Mouse (Mus musculus): ENCODE measurements at regions not wholly inside any gene's neighbourhood (a gene's known extent, or its start where the extent isn't known, plus 50 kb on each side); places are given as distances from the start of the nearest gene placed in this dataset.

GRCm38 (mm10) chr13:97639656-97640055 lies 120.8 kb downstream of the Gm10260 start:
- Histone ChIP-seq H3K36me3 (ENCODE audit: control insufficient read depth in 1 of 2, insufficient read depth in 2 of 2, low read length in 2 of 2) (no peaks in the 10 kb centered on the region), H3K27me3 (ENCODE audit: control insufficient read depth in 1 of 2, insufficient read depth in 2 of 2, low read length in 2 of 2) (no peaks in the 10 kb centered on the region), H3K27ac (ENCODE audit: control insufficient read depth, low read depth, low read length) (no peak overlapping the region), H3K9ac (ENCODE audit: control insufficient read depth, low read depth, low read length, poor library complexity, severe bottlenecking) (no peak overlapping the region), H3K4me3 (ENCODE audit: control insufficient read depth in 1 of 2, insufficient read depth in 1 of 2, low read depth in 2 of 2, low read length in 2 of 2) (no peak overlapping the region), H3K9me3 (replicated peaks; ENCODE audit: insufficient read depth, low read length) (no peaks in the 10 kb centered on the region), H3K79me2 (ENCODE audit: control insufficient read depth, insufficient read depth, low read length, poor library complexity) (no peaks in the 10 kb centered on the region), H3K4me1 (ENCODE audit: control insufficient read depth in 1 of 2, insufficient read depth in 2 of 2, low read length in 2 of 2) (no peaks in the 10 kb centered on the region)
- no peak for DNase-seq (ENCODE audit: low read depth, low spot score)
- TF ChIP-seq JUND (IDR thresholded peaks at IDR 0.05; ENCODE audit: low read depth, low read length) (no peak), POLR2AphosphoS5 (IDR thresholded peaks at IDR 0.05; ENCODE audit: borderline replicate concordance, low read depth, low read length) (no peak), ZNF384 (IDR thresholded peaks at IDR 0.05; ENCODE audit: low read depth, low read length) (no peak), CHD1 (IDR thresholded peaks at IDR 0.05; ENCODE audit: low read depth, low read length) (no peak), CHD2 (IDR thresholded peaks at IDR 0.05; ENCODE audit: low read length) (no peak), MAFK (IDR thresholded peaks at IDR 0.05; ENCODE audit: borderline replicate concordance, low read depth, low read length) (no peak), TCF12 (IDR thresholded peaks at IDR 0.05; ENCODE audit: low read depth, low read length) (no peak), MYB (IDR thresholded peaks at IDR 0.05; ENCODE audit: low read depth, low read length) (no peak), MXI1 (IDR thresholded peaks at IDR 0.05; ENCODE audit: low read depth, low read length) (no peak), ELF1 (IDR thresholded peaks at IDR 0.05; ENCODE audit: low read depth, low read length) (no peak), TAL1 (IDR thresholded peaks at IDR 0.05; ENCODE audit: low read length) (no peak), USF1 (IDR thresholded peaks at IDR 0.05; ENCODE audit: low read depth, low read length) (no peak), UBTF (IDR thresholded peaks at IDR 0.05; ENCODE audit: borderline replicate concordance, insufficient read depth, low read depth, low read length) (no peak), POLR2A (IDR thresholded peaks at IDR 0.05; ENCODE audit: control insufficient read depth in 1 of 2, insufficient read depth in 1 of 2, low read depth in 1 of 2, low read length in 2 of 2, poor library complexity in 1 of 2) (no peak), SIN3A (IDR thresholded peaks at IDR 0.05; ENCODE audit: low read length) (no peak), KAT2A (conservative IDR thresholded peaks at IDR 0.05; ENCODE audit: low read depth, low read length) (no peak)

GRCm38 (mm10) chr13:97638457-97639088 lies 121.9 kb downstream of the Gm10260 start:
- DNase-seq (ENCODE audit: low read depth, low spot score): no peak
- no peaks in the 10 kb centered on the region for H3K27me3 ChIP-seq (ENCODE audit: control insufficient read depth in 1 of 2, insufficient read depth in 2 of 2, low read length in 2 of 2)
- TF ChIP-seq POLR2A (IDR thresholded peaks at IDR 0.05; ENCODE audit: control insufficient read depth in 1 of 2, insufficient read depth in 1 of 2, low read depth in 1 of 2, low read length in 2 of 2, poor library complexity in 1 of 2) (no peak), MXI1 (IDR thresholded peaks at IDR 0.05; ENCODE audit: low read depth, low read length) (no peak), TCF12 (IDR thresholded peaks at IDR 0.05; ENCODE audit: low read depth, low read length) (no peak), MYB (IDR thresholded peaks at IDR 0.05; ENCODE audit: low read depth, low read length) (no peak), SIN3A (IDR thresholded peaks at IDR 0.05; ENCODE audit: low read length) (no peak), CHD2 (IDR thresholded peaks at IDR 0.05; ENCODE audit: low read length) (no peak), USF2 (IDR thresholded peaks at IDR 0.05; ENCODE audit: borderline replicate concordance in 1 of 2, insufficient read depth in 1 of 2, low read depth in 1 of 2, low read length in 2 of 2) (no peak), ZNF384 (IDR thresholded peaks at IDR 0.05; ENCODE audit: low read depth, low read length) (no peak), E2F4 (IDR thresholded peaks at IDR 0.05; ENCODE audit: borderline replicate concordance, low read depth, low read length) (no peak), TBP (IDR thresholded peaks at IDR 0.05; ENCODE audit: low read depth, low read length) (no peak), MAX (IDR thresholded peaks at IDR 0.05; ENCODE audit: low read length) (no peak), POLR2AphosphoS5 (IDR thresholded peaks at IDR 0.05; ENCODE audit: borderline replicate concordance, low read depth, low read length) (no peak), MAZ (IDR thresholded peaks at IDR 0.05; ENCODE audit: low read depth, low read length) (no peak), EP300 (IDR thresholded peaks at IDR 0.05; ENCODE audit: low read depth in 1 of 2, low read length in 2 of 2) (no peak), GABPA (IDR thresholded peaks at IDR 0.05; ENCODE audit: low read depth, low read length) (no peak), ZMIZ1 (IDR thresholded peaks at IDR 0.05; ENCODE audit: low read depth, low read length) (no peak), GATA1 (IDR thresholded peaks at IDR 0.05; ENCODE audit: low read depth, low read length) (no peak), KAT2A (conservative IDR thresholded peaks at IDR 0.05; ENCODE audit: low read depth, low read length) (no peak), ZKSCAN1 (IDR thresholded peaks at IDR 0.05; ENCODE audit: low read depth, low read length) (no peak)
- no peak overlapping the region for H3K27ac ChIP-seq (ENCODE audit: control insufficient read depth, low read depth, low read length)
- no peaks in the 10 kb centered on the region for H3K4me1 ChIP-seq (ENCODE audit: control insufficient read depth in 1 of 2, insufficient read depth in 2 of 2, low read length in 2 of 2)
- no peaks in the 10 kb centered on the region for H3K79me2 ChIP-seq (ENCODE audit: control insufficient read depth, insufficient read depth, low read length, poor library complexity)
- H3K9ac ChIP-seq (ENCODE audit: control insufficient read depth, low read depth, low read length, poor library complexity, severe bottlenecking): no peak overlapping the region
- H3K4me3 ChIP-seq (ENCODE audit: control insufficient read depth in 1 of 2, insufficient read depth in 1 of 2, low read depth in 2 of 2, low read length in 2 of 2): no peak overlapping the region
- H3K9me3 ChIP-seq (replicated peaks; ENCODE audit: insufficient read depth, low read length): no peaks in the 10 kb centered on the region
- no peaks in the 10 kb centered on the region for H3K36me3 ChIP-seq (ENCODE audit: control insufficient read depth in 1 of 2, insufficient read depth in 2 of 2, low read length in 2 of 2)

All from MEL (cell line).